Mouse (Mus musculus) left cerebral cortex, adult 18-20 months (tissue): Measurements from ENCODE around the gene Gm20547. TPM values are rescaled to one million over a fixed set of nuclear protein-coding genes. Genes with fewer than 3 reads are reported as not detected.
"Not testable (repeated sequence)": the region's sequence is repeated elsewhere in the genome, so short reads cannot be mapped to it uniquely, and the experiment has no call there.

Experiments used
- DNase-seq, 2 experiments: peaks; one replicate each; pipeline ENCODE4 v3.0.0; 2021 to 2022; ENCODE audit warnings: low spot score in 2 of 2, mixed read lengths in 1 of 2
- long read RNA-seq, 2 experiments: library from polyadenylated mRNA; stranded (forward); transcript quantifications; one replicate each; pipeline ENCODE4 v2.0.0; 2021
- total RNA-seq, 2 experiments: library from RNA; stranded (reverse); gene quantifications; 2 replicates each; pipeline ENCODE4 v1.2.3; 2021

The Gm20547 gene
- not detected for total RNA-seq
- long read RNA-seq, experiment 1: 0 reads
- long read RNA-seq, experiment 2: 0 reads

DNA sequence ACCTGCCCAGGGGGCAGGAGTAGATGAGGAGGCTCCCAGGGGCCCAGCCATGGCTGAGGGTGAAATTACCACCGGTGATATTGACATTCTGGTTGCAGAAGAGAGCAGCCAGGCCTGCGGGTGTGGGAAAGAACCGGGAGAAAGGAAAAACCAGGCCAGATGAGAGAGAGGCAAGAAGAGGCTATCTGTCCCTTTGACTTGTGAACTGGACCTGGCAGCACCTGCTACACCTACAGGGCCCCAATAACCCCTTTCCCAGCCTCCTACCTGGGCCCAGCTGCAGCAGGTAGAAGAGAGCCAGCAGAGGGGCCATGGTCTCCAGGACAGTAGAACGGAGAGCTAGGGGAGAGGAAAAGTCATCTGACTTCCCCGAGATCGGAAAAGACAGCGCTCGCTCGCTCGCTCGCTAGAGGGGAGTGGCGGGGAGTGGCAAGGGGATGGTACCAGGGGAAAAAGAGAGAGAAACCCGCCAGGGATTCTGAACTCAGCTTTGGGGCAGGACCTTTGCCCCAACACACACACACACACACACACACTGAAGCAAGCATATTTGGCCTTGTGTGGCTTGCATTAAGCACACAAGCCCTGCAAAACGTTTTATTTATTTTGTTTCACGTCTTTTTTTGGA, at the start of gene Gm20547:
Gene Gm20547, minus strand, starts transcription at position 360 of the 628 bp plus-strand sequence.
- DNase-seq: no peak

DNA sequence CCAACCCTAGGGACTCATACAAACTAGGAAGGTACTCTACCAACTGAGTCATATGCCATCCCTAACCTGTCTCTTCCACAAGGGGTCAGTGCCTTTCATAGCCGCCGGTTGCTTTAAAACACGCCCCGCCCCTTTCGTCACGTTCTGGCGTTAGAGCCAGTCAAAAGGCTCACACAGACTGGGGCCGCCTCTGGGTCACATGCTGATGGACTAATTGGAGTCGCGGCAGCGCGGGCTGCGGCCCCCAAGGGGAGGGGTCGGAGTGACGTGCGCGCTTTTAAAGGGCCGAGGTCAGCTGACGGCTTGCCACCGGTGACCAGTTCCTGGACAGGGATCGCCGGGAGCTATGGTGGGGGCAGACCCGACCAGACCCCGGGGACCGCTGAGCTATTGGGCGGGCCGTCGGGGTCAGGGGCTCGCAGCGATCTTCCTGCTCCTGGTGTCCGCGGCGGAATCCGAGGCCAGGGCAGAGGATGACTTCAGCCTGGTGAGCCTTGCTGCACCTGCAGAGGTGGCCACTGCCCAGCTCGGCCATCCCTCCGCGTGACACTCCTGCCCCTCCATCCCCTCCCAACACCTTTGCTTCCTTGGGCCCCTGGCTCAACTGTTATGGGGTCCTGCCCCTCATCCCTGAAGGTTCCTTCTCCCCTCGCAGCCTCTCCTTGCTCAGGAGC, 49.4 kb upstream of the Gm20547 start, which contains the start of gene Neu1:
Gene Neu1, plus strand, starts transcription at position 193 of the 674 bp plus-strand sequence.
- DNase-seq: peak; percentile 97 to 98

DNA sequence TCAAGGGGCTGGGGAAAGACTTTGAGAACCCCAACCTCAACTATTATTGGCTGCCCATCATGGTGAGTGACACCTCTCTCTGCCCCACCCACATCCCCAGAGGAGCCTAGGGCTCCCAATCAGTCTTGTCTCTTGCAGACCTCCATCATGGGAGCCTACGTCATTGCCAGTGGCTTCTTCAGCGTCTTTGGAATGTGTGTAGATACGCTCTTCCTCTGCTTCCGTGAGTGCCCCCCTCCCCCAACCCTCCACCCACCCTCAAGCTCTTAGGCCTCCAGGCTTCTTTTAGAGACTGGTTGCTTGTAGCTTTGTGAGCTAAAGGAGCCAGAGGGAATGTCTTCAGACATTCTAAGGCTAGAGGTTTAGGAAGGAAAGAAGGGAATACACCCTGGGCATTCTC, 47.0 kb upstream of the Gm20547 start:
- DNase-seq: no peak

DNA sequence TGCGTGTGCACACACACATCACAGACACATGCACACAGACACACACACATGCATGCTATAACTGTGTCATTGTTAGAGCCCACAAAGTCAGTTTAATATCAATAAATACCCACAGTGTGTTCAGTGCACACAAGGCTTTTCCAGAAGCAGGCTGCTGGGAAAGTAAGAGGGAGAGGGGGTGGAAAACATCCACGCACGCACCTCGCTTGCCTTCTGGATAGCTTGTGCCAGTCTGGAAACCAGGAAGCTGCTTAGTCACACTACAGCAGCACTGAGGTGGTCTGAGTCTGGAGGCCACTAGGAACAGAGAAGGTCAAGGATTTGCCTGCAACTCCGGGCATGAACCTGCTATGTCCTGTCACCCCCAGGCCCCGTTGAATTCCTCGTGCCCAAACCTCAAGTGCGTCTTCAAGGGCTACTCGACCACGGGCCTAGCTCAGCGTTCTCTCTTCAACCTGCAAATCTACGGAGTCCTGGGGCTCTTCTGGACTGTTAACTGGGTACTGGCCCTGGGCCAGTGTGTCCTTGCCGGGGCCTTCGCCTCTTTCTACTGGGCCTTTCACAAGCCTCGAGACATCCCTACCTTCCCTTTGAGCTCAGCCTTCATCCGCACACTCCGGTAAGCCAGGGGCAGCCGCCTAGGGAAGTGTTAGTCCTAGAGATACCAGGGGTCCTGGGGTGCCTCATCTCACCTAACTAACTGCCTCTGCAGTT, 45.6 kb upstream of the Gm20547 start:
- peak in 1 of 2 experiments; percentile 51 for DNase-seq

DNA sequence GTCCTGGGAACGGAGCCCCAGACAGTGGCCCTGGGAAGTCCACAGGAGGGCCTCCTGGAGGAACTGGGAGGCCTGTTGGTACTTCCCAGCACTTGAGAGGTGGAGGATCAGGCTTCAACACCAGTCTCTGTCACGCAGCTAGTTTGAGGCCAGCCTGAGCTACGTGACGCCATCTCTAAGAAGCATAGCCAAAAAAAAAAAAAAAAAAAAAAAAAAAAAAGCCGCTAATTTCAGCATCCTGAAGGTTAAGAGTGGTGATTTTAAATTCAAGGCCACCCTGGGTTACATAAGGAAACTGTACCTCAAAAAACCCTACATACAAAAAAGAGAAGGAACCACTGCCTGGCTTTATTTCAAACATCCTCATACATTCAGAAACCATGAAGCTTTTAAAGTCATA, 42.4 kb upstream of the Gm20547 start:
- DNase-seq: no peak

DNA sequence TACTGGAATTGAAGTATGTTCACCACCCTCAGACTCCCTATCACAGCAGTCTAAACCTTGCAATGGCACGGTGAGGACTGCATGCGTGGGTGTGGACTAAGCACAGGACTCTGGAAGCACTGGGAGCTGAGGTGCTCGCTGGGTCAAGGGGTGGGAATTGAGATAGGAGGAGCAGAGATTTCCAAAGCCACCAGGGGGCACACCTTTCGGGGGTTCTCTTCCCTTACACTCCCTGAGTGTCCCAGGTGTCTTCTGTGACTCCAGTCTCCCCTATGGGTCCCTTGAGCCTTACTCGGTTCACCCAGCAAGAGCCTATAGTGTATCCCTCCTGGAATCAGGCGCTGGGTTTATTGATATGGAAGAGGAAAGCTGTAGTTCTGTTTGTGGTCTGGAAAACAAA, 41.1 kb upstream of the Gm20547 start:
- no peak for DNase-seq

DNA sequence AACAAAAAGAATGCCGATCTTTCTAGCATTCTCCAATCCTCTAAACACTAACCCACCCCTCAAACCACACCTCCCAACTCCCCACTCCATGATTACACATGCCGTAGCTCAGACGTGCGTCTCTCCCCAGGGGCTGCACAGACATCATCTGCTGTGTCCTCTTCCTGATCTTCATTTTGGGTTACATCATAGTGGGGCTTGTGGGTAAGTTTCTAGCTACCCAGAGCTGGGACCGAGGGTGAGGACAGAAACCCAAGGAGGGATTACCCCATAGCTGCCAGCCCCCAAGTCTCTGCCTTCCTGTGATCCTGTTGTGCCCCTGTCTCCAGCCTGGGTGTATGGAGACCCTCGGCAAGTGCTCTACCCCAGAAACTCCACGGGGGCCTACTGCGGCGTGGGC, 35.3 kb upstream of the Gm20547 start:
- no peak for DNase-seq

DNA sequence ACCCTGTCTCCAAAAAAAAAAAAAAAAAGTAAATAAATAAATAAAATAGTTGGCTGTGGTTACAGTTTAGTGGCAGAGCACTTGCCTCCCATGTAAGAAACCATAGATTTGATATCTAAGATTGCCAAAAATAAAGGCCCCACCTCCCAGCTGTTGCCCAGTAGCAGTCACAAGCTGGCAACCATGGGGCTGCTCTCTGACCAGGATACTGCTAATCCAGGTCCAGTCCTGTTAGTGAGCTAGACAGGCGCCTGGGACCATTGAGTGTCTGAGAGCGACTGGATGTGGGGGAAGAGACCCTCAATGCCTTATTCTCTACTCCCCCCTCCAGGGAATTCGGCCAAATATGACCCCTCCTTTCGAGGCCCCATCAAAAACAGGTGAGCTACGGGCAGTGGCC, 34.5 kb upstream of the Gm20547 start:
- DNase-seq: no peak

DNA sequence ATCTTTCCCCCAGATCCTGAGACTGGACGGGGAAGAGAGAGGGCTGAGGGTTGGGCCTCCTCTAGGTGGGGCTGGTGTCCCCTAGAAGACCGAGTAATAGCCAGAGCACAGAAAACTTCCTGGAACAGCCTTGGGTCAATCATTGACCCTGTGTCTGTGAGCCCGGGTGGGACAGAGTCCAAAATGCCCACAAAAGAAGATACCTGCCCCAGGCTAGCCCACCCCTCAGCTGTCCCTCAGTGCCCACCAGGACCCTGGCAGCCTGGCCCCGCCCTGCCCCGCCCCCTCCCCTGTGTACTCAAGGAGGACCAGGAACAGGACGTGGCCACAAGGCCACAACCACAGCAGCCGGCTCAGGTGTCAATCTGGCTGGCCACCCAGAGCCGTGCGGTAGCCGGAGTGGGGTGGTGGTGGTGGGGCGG, 33.6 kb upstream of the Gm20547 start:
- DNase-seq: no peak

DNA sequence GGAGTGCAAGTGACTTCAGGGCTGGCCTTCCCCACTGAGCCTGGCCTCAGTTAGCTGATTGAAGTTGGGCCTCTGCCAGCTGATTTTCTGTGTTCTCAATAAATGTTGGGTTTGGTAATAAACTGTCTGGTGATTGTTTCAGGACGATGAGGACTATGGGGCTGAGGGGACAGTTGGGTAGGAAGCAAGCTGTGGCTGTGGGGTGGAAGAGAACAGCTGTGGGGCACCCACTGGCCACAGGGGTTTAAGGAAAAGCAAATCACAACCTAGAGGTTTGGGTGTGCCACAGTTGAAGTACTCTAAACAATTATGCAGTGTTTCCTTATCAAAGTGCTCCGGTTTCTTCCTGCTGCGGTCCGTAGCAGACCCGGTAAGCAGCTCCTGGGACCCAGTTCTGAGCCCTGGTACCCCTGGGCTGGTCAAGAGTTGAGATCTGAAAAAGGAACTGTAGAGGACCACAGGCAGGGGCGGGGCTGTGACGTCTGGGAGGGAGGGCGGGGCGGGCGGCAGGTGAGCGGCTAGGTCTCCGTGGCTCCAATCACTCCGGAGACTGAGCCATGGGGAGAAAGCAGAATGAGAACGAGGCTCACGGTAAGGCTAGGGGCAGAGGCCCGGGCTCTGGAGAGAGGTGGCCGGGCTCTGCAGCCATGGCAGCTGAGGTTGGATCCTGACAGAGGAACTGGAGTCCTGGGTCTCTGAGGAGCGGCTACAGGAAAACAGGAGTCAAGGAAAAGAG, 32.3 kb upstream of the Gm20547 start, which contains the start of gene Slc44a4:
Gene Slc44a4, plus strand, starts transcription at position 537 of the 736 bp plus-strand sequence.
- DNase-seq: no peak

DNA sequence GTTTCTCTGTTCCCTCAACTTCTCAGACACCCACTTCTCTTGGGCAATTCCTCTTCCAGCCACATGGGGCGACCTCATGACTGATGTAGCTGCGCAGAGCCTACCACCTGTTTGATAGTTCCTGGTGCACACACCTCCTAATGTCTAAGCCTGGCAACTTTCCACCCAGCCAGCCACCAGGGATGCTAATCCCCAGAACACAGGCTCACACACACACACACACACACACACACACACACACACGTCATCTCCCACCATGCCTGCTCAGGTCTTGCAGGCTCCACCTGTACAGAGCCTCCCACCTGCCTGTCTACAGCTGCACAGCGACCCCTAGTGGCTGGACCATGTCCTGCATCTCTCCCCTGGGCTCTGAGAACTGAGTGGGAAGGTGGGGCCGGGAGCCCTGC, 30.1 kb upstream of the Gm20547 start:
- DNase-seq: peak; percentile 41 to 58

DNA sequence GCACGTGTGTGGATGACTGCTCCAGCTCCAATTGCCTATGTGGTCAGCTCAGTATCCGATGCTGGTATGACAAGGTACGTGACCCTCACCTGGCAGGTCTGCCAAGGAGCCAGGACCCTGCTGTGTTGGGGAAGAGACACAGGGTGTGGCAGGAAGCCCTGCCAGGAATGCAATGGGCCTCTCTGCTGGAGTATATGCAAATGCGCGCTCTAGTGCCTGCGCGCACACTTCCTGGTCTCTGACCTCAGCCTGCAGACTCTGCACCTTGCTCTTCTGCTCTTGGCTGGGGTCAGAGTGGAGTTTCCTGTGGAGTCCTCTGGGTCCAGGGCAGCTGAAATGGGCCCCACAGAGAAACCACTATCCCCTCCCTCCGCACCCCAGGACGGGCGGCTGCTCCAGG, 29.1 kb upstream of the Gm20547 start:
- DNase-seq: no peak

DNA sequence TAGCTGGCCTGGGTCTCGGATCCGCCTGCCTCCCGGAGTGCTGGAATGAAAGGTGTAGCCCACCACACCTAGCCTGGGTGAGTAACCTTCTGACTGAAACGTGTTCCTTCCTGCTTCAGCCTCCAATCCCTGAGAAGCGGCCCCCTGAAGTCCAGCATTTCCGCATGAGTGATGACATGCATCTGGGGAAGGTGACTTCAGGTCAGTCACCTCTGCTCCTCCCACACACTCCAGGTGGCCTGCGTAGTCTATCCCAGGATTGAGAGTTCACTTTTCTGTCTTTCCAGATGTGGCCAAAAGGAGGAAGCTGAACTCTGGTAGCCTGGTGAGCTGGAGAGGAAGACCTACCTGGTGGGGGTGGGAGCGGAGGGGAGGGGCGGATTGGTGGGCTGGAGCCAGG, 21.1 kb upstream of the Gm20547 start:
- no peak for DNase-seq

DNA sequence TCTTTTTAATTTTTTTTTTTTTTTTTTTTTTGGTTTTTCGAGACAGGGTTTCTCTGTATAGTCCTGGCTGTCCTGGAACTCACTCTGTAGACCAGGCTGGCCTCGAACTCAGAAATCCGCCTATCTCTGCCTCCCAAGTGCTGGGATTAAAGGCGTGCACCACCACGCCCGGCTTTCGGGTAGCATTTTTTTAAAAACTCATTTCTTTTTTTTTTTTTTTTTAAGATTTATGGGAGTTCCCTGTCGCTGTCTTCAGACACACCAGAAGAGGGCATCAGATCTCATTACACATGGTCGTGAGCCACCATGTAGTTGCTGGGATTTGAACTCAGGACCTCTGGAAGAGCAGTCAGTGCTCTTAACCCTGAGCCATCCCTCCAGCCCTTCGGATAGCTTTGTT, 20.1 kb upstream of the Gm20547 start:
- DNase-seq: not testable (repeated sequence)

DNA sequence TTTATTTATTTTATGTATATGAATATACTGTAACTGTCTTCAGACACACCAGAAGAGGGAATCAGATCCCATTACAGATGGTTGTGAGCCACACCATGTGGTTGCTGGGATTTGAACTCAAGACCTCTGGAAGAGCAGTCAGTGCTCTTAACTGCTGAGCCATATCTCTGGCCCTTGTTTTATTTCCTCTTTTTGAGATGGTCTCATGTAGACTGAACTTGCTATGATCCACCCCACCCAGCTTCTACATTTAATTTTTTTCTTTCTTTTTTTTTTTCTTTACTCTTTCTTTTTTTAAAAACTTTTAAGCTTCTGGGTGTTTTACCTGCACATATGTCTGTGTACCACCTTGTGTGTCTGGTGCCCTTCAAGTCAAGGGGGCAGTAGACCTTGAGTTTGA, 19.0 kb upstream of the Gm20547 start:
- not testable (repeated sequence) for DNase-seq

DNA sequence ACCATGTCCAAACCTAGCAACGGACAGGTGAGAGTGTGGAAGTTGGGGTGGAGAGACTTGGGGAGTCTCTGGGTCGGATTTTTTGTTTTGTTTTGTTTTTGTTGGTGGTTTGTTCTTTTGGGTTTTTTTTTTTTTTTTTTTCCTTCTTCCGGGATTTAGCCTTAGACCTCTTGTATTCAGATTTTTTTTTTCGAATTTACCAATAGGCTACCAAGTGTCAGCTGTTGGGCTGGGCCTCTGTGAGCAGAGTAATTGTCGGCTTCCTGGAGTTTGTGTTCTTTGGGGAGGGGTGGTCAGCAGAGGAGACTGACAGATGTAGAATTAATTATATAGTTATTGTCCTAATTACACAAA, 18.0 kb upstream of the Gm20547 start:
- DNase-seq: no peak

DNA sequence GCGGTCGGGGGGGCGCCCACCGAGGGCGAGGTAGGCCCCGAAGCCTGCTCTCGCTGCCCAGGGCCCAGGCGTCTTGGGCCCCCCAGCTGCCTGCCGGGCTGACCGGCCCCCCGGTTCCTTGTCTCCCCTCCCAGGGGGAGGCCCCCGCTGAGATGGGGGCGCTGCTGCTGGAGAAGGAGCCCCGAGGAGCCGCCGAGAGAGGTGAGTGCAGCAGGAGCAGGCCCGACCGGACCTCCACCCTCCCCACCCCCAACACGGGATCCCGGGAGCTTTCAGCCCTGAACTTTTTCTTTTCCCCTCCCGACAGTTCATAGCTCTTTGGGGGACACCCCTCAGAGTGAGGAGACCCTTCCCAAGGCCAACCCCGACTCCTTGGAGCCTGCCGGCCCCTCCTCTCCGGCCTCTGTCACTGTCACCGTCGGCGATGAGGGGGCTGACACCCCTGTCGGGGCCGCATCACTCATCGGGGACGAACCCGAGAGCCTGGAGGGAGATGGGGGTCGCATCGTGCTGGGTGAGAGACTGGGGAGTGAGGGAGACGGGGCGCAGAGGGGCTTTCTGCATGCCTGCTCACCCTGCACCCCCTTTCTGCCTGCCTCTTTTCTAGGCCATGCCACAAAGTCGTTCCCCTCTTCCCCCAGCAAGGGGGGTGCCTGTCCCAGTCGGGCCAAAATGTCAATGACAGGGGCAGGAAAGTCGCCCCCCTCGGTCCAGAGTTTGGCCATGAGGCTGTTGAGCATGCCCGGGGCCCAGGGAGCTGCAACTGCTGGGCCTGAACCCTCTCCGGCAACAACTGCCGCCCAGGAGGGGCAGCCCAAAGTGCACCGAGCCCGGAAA, 17.4 kb upstream of the Gm20547 start:
- peak; percentile 20 to 39 for DNase-seq

DNA sequence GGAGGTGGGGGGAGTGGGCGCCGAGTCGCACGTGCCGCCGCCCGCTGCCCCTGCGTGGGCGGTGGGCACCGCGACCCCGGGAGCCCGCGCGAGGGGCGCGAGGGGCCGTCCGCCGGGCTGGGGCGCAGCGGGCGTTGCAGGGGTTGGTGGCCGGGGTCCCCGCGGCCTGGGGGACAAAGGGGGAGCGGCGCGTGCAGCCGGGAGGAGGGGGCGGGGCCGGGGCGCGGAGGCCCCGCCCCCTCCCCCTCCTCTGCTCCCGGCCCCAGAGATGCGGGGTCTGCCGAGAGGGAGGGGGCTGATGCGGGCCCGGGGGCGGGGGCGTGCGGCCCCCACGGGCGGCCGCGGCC, 16.8 kb upstream of the Gm20547 start:
- DNase-seq: no peak

DNA sequence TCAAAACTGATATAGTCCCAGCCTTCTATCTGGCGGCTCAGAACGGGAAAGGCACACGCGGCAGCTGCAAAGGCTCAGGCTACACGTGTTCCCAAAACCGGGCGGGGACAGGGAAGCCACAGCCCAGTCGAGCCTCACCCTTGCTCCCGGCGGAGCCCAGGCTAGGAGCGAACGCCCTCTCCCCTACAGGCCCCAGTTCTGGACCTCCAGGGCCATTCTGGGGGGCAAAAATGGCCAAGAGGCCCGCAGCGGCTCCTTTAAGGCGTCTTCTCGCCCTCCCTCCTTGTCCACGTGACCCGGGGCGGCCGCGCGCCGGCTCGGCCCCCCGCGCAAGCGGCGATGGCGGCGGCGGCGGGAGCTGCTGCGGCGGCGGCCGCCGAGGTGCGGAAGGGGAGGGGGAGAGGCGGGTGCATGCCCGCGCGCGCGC, 16.3 kb upstream of the Gm20547 start, which contains the start of the genes C2 and Ehmt2:
Gene C2, minus strand, starts transcription at position 106 of the 427 bp plus-strand sequence.
Gene Ehmt2, plus strand, starts transcription at position 310 of the 427 bp plus-strand sequence.
- DNase-seq: peak; percentile 76 to 90

DNA sequence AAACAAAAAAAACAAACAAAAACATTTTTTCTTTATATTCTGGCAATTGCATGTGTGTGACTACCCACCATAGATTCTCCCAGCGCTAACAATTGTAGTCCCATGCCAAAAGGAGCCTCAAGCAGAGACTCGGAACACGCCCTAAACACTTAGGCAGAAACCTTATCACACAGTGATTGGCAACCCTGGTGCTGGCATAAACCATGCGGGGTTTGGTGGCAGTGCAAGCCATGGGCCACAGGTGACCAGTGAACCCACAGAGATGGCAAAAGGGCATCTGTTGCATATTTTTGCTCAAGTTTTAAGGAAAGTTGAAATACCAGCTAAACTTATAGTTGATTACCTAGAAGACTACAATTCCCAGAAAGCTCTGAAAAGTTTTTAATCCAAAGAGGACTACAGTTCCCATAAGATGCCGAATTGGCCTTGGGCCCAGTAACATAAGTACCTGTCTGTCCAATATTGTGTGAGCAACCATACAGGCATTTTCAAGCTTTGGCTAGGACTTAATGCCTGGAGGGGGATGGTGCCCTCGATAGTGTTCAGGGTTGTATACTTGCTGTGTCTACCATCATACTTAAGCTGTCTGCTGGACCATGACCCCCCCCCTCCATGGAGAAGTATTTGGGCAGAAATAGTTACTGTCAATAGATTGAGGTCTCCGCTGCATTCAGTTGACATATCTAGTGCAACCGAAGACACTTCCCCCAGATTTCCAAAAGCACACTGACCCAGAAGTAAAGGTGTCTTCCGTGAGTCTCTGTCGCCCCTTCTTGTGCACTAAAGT, 15.7 kb upstream of the Gm20547 start:
- peak; percentile 37 to 50 for DNase-seq
